Mouse (Mus musculus) small intestine, adult 2 months (tissue): ENCODE measurements around the gene Epb41l5. TPM values are rescaled to one million over a fixed set of nuclear protein-coding genes. Genes with fewer than 3 reads are reported as not detected.

Experiments
- H3K27ac ChIP-seq: fragments of 200-500 bp; 2 replicates; pipeline ENCODE4 v1.5.1; 2012; ENCODE audit warnings: low read depth, low read length, control low read depth, inconsistent platforms; ENCODE audit not compliant: insufficient read depth
- H3K27me3 ChIP-seq: fragments of 200-500 bp; 2 replicates; pipeline ENCODE4 v1.6.1; 2012; ENCODE audit warnings: mild to moderate bottlenecking, moderate library complexity, low read length, inconsistent platforms; ENCODE audit not compliant: control insufficient read depth, insufficient read depth
- H3K36me3 ChIP-seq: fragments of 200-500 bp; 2 replicates; pipeline ENCODE4 v1.6.1; 2012; ENCODE audit warnings: mild to moderate bottlenecking, low read length, control low read depth, inconsistent platforms; ENCODE audit not compliant: control insufficient read depth, insufficient read depth
- H3K4me1 ChIP-seq: fragments of 200-500 bp; 2 replicates; pipeline ENCODE4 v1.6.1; 2012; ENCODE audit warnings: low read length, inconsistent platforms, mixed read lengths; ENCODE audit not compliant: control insufficient read depth, insufficient read depth, insufficient read length
- H3K4me3 ChIP-seq: fragments of 200-500 bp; 2 replicates; pipeline ENCODE4 v1.5.1; 2012; ENCODE audit warnings: low read depth, mild to moderate bottlenecking, control low read depth, inconsistent platforms, low read length, moderate library complexity
- CTCF ChIP-seq: fragments of 200-500 bp; IDR thresholded peaks from 2 replicates; pipeline ENCODE4 v1.5.1; 2012; ENCODE audit warnings: low read depth, mild to moderate bottlenecking, control low read depth, inconsistent platforms, low read length, moderate library complexity, mixed read lengths; ENCODE audit not compliant: insufficient replicate concordance, insufficient read length; ENCODE audit errors: extremely low read depth
- POLR2A ChIP-seq: fragments of 200-500 bp; IDR thresholded peaks from 2 replicates; pipeline ENCODE4 v1.6.1; 2012; ENCODE audit warnings: low read depth, mild to moderate bottlenecking, control low read depth, inconsistent platforms, low read length, moderate library complexity
- WGBS: fragments of 180-500 bp; shearing (Covaris S2); methylation state at CpG from one replicate; pipeline ENCODE4 v1.1.7; 2018; 5-methylcytosine and 5-hydroxymethylcytosine counted together
- polyA plus RNA-seq: library from polyadenylated mRNA; depleted of rRNA; stranded (reverse); fragments of >200 nt; gene quantifications from 2 replicates; pipeline ENCODE4 v1.2.3, GENCODE M21; 2012

Gene Epb41l5
- polyA plus RNA-seq, 1 experiment, result 2.2 TPM

GRCm38 (mm10) chr1:119637188-119638023 lies 11.4 kb downstream of the Epb41l5 start:
- peaks cover 6% of the 10 kb centered on the region; the same call in 1 of the 2 replicates for H3K4me1 ChIP-seq
- TF ChIP-seq POLR2A, result no peak
- TF ChIP-seq CTCF, result no peak
- H3K27me3 ChIP-seq, result no peaks in the 10 kb centered on the region
- no peak overlapping the region for H3K27ac ChIP-seq
- 0 out of 2 replicates have a peak, but pooled peaks cover 3% of the 10 kb centered on the region for H3K36me3 ChIP-seq
- 57% methylated on average over 6 of the region's 6 CpGs for WGBS
- H3K4me3 ChIP-seq, result no peak overlapping the region

GRCm38 (mm10) chr1:119634746-119635145 lies 14.1 kb downstream of the Epb41l5 start:
- H3K4me1 ChIP-seq, result peaks cover 6% of the 10 kb centered on the region; the same call in 1 of the 2 replicates
- no peak overlapping the region for H3K27ac ChIP-seq
- no peak overlapping the region for H3K4me3 ChIP-seq
- 86% methylated on average over 3 of the region's 3 CpGs for WGBS
- H3K27me3 ChIP-seq, result no peaks in the 10 kb centered on the region
- TF ChIP-seq CTCF, result no peak
- no peak for TF ChIP-seq POLR2A
- peaks cover 7% of the 10 kb centered on the region for H3K36me3 ChIP-seq

GRCm38 (mm10) chr1:119630428-119630827 lies 18.4 kb downstream of the Epb41l5 start:
- Histone ChIP-seq H3K27ac (no peak overlapping the region), H3K36me3 (peaks cover 10% of the 10 kb centered on the region), H3K4me1 (no peaks in the 10 kb centered on the region), H3K27me3 (no peaks in the 10 kb centered on the region), H3K4me3 (no peak overlapping the region)
- TF ChIP-seq POLR2A (no peak), CTCF (no peak)
- WGBS, result 31% methylated on average over 1 of the region's 1 CpGs

- Histone ChIP-seq H3K4me3 (no peak overlapping the region), H3K4me1 (no peaks in the 10 kb centered on the region), H3K27me3 (no peaks in the 10 kb centered on the region), H3K36me3 (peaks cover 3% of the 10 kb centered on the region; the same call in 1 of the 2 replicates), H3K27ac (no peak overlapping the region)
- no peak for TF ChIP-seq CTCF
- TF ChIP-seq POLR2A, result no peak
- WGBS, result 87% methylated on average over 4 of the region's 4 CpGs
Measured at GRCm38 (mm10) chr1:119626837-119627236, 22.0 kb downstream of the Epb41l5 start.

GRCm38 (mm10) chr1:119624444-119624843 lies 24.4 kb downstream of the Epb41l5 start:
- WGBS, result 87% methylated on average over 2 of the region's 2 CpGs
- Histone ChIP-seq H3K36me3 (peaks cover 7% of the 10 kb centered on the region), H3K27ac (no peak overlapping the region), H3K4me1 (no peaks in the 10 kb centered on the region), H3K27me3 (no peaks in the 10 kb centered on the region), H3K4me3 (no peak overlapping the region)
- TF ChIP-seq POLR2A (no peak), CTCF (no peak)

GRCm38 (mm10) chr1:119605396-119605795 lies 43.4 kb downstream of the Epb41l5 start:
- Histone ChIP-seq H3K4me1 (no peaks in the 10 kb centered on the region), H3K27ac (no peak overlapping the region), H3K36me3 (peaks cover 12% of the 10 kb centered on the region), H3K27me3 (no peaks in the 10 kb centered on the region), H3K4me3 (no peak overlapping the region)
- TF ChIP-seq CTCF (no peak), POLR2A (no peak)
- WGBS, result 87% methylated on average over 3 of the region's 3 CpGs

GRCm38 (mm10) chr1:119602448-119602847 lies 46.4 kb downstream of the Epb41l5 start:
- WGBS, result 98% methylated on average over 12 of the region's 12 CpGs
- TF ChIP-seq CTCF (no peak), POLR2A (no peak)
- Histone ChIP-seq H3K27me3 (no peaks in the 10 kb centered on the region), H3K27ac (no peak overlapping the region), H3K36me3 (peaks cover 8% of the 10 kb centered on the region), H3K4me3 (no peak overlapping the region), H3K4me1 (no peaks in the 10 kb centered on the region)

- no peak for TF ChIP-seq CTCF
- no peak for TF ChIP-seq POLR2A
- Histone ChIP-seq H3K4me1 (no peaks in the 10 kb centered on the region), H3K36me3 (peaks cover 7% of the 10 kb centered on the region), H3K27ac (no peak overlapping the region), H3K27me3 (no peaks in the 10 kb centered on the region), H3K4me3 (no peak overlapping the region)
- 79% methylated on average over 6 of the region's 6 CpGs for WGBS
Measured at GRCm38 (mm10) chr1:119598855-119599254, 49.9 kb downstream of the Epb41l5 start.
